Mouse (Mus musculus): ENCODE data around the gene Zbtb20. TPM values are rescaled to one million over a fixed set of nuclear protein-coding genes. Genes with fewer than 3 reads are reported as not detected.

Zbtb20 gene
- polyA plus RNA-seq, 1 experiment: 11.2 TPM

DNA sequence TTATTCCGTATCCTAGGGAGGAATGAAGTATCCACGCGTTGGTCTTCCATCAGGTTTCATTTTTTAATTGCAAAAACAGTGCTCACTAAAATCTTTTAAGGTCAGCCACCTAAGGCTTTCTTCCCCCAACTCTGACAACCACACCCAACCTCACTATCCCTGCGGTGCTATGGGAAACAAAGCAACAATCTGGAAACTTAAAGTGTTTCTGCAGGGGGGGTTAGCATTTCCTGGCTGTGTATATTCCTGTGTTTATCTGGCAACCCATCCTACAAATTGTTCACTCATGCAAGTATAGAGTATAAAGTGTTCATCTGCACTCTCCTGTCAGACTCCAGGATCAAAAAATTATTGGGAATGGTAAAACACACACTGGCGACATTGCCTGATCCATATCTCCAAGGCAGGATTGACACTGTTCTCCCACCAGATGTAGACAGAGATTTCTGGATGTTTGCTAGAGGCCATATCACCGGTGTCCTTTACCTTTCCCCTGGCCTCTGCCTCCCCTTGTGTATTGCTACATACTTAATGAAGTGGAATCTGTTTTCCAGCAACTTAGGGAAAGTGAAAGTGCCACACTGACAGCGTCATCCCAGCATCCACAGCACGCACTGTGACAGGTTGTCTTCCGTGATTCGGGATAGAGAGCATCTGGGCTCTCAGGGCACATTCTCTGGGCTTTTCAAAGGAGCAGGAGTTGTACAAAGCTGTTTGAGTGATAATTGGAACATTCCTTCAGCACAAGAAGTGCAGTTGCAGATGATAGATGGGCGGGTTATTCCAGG lies 599.5 kb downstream of the Zbtb20 start:
- Histone ChIP-seq H3K4me1 (ENCODE audit: control insufficient read depth, insufficient read depth, low read length) (no peaks in the 10 kb centered on the region), H3K27ac (ENCODE audit: control insufficient read depth, insufficient read depth, low read depth, low read length, poor library complexity) (no peak overlapping the region), H3K4me3 (replicated peaks; ENCODE audit: control insufficient read depth, low read depth, low read length) (no peak overlapping the region)
- 85% methylated on average over 11 of the region's 11 CpGs for WGBS
- TF ChIP-seq POLR2A (IDR thresholded peaks at IDR 0.05; ENCODE audit: borderline replicate concordance, control insufficient read depth, low read depth, low read length) (no peak), CTCF (IDR thresholded peaks at IDR 0.05; ENCODE audit: control insufficient read depth, insufficient read depth, low read length) (no peak)

DNA sequence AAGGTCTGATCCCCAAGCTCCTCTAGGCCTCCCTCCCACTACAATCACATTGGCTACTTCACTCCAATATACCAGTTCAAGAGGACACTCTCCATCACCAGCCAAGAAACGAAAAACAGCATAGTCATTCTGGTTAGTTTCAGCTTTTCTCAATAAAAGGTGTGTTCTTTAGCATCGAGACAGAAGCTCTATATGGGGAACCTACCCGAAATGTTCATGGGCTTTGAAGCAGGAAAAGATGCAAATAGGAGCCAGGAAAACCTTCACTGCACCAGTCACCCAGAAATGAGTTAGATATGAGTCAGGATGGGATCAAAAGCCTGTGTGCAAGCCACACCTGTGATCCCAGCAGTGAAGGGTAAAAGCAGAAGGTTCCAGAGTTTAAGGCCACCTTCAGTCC lies 601.2 kb downstream of the Zbtb20 start:
- WGBS: 57% methylated on average over 3 of the region's 3 CpGs
- no peak overlapping the region for H3K4me3 ChIP-seq (replicated peaks; ENCODE audit: control insufficient read depth, low read depth, low read length)
- no peaks in the 10 kb centered on the region for H3K4me1 ChIP-seq (ENCODE audit: control insufficient read depth, insufficient read depth, low read length)
- TF ChIP-seq CTCF (IDR thresholded peaks at IDR 0.05; ENCODE audit: control insufficient read depth, insufficient read depth, low read length) (no peak), POLR2A (IDR thresholded peaks at IDR 0.05; ENCODE audit: borderline replicate concordance, control insufficient read depth, low read depth, low read length) (no peak)
- no peak overlapping the region for H3K27ac ChIP-seq (ENCODE audit: control insufficient read depth, insufficient read depth, low read depth, low read length, poor library complexity)

DNA sequence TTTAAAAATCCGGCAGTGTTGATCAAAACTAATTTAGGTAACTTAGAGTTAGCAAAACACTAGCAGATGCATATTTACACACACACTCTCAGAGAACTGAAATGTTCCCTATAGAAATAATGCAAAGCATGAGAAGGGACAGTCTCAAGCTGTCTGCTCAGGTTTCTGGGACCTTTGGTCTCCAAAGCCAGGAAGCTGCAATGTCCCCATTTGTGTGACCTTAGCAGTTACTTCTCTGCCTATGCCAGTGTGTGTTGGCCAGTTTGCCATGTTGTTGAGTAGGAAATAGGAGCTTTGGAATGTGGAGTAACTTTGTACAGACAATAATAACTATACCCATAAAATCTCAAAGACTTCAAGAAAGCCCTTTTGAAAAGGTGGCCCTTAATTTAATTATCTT lies 602.7 kb downstream of the Zbtb20 start:
- WGBS: 90% methylated on average over 1 of the region's 1 CpGs

GRCm38 (mm10) chr16:43480532-43480931 lies 604.9 kb downstream of the Zbtb20 start:
- TF ChIP-seq POLR2A (IDR thresholded peaks at IDR 0.05; ENCODE audit: borderline replicate concordance, control insufficient read depth, low read depth, low read length) (no peak), CTCF (IDR thresholded peaks at IDR 0.05; ENCODE audit: control insufficient read depth, insufficient read depth, low read length) (no peak)
- H3K4me1 ChIP-seq (ENCODE audit: control insufficient read depth, insufficient read depth, low read length): no peaks in the 10 kb centered on the region
- WGBS: 85% methylated on average over 6 of the region's 6 CpGs
- no peak overlapping the region for H3K4me3 ChIP-seq (replicated peaks; ENCODE audit: control insufficient read depth, low read depth, low read length)
- H3K27ac ChIP-seq (ENCODE audit: control insufficient read depth, insufficient read depth, low read depth, low read length, poor library complexity): no peak overlapping the region

More for the DNA sequence above, 602.7 kb downstream of the Zbtb20 start:
- H3K27ac ChIP-seq (ENCODE audit: control insufficient read depth, insufficient read depth, low read depth, low read length, poor library complexity): no peak overlapping the region
- H3K4me1 ChIP-seq (ENCODE audit: control insufficient read depth, insufficient read depth, low read length): no peaks in the 10 kb centered on the region
- no peak overlapping the region for H3K4me3 ChIP-seq (replicated peaks; ENCODE audit: control insufficient read depth, low read depth, low read length)
- TF ChIP-seq CTCF (IDR thresholded peaks at IDR 0.05; ENCODE audit: control insufficient read depth, insufficient read depth, low read length): no peak
- TF ChIP-seq POLR2A (IDR thresholded peaks at IDR 0.05; ENCODE audit: borderline replicate concordance, control insufficient read depth, low read depth, low read length): no peak

DNA sequence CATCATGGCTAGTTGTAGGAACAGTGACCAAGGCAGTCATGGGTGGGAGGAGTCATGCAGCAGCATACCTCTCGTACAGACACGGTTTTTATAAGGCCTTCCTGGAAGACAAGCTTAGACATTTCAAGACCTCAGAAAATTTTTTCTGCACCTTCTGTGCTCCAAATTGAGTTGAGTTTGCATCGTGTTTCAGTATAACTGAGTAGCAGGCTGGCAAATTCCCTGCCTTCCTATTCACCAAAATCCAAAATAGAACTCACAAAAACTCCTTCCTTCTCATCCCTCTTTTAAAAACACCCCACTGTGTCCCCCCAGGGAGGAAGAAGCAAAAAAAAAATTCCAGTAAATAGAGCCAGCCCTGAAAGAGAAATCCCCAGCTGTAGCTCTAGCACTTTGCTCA lies 606.4 kb downstream of the Zbtb20 start:
- TF ChIP-seq CTCF (IDR thresholded peaks at IDR 0.05; ENCODE audit: control insufficient read depth, insufficient read depth, low read length) (no peak), POLR2A (IDR thresholded peaks at IDR 0.05; ENCODE audit: borderline replicate concordance, control insufficient read depth, low read depth, low read length) (no peak)
- Histone ChIP-seq H3K27ac (ENCODE audit: control insufficient read depth, insufficient read depth, low read depth, low read length, poor library complexity) (no peak overlapping the region), H3K4me3 (replicated peaks; ENCODE audit: control insufficient read depth, low read depth, low read length) (no peak overlapping the region), H3K4me1 (ENCODE audit: control insufficient read depth, insufficient read depth, low read length) (no peaks in the 10 kb centered on the region)
- 80% methylated on average over 3 of the region's 3 CpGs for WGBS

- WGBS: 89% methylated on average over 2 of the region's 2 CpGs
- H3K4me3 ChIP-seq (replicated peaks; ENCODE audit: control insufficient read depth, low read depth, low read length): no peak overlapping the region
- H3K4me1 ChIP-seq (ENCODE audit: control insufficient read depth, insufficient read depth, low read length): no peaks in the 10 kb centered on the region
- H3K27ac ChIP-seq (ENCODE audit: control insufficient read depth, insufficient read depth, low read depth, low read length, poor library complexity): no peak overlapping the region
- TF ChIP-seq CTCF (IDR thresholded peaks at IDR 0.05; ENCODE audit: control insufficient read depth, insufficient read depth, low read length): no peak
- no peak for TF ChIP-seq POLR2A (IDR thresholded peaks at IDR 0.05; ENCODE audit: borderline replicate concordance, control insufficient read depth, low read depth, low read length)
These were observed 607.1 kb downstream of the Zbtb20 start for GRCm38 (mm10) chr16:43482738-43483137.

- Histone ChIP-seq H3K4me3 (replicated peaks; ENCODE audit: control insufficient read depth, low read depth, low read length) (no peak overlapping the region), H3K27ac (ENCODE audit: control insufficient read depth, insufficient read depth, low read depth, low read length, poor library complexity) (no peak overlapping the region), H3K4me1 (ENCODE audit: control insufficient read depth, insufficient read depth, low read length) (no peaks in the 10 kb centered on the region)
- no peak for TF ChIP-seq CTCF (IDR thresholded peaks at IDR 0.05; ENCODE audit: control insufficient read depth, insufficient read depth, low read length)
- no peak for TF ChIP-seq POLR2A (IDR thresholded peaks at IDR 0.05; ENCODE audit: borderline replicate concordance, control insufficient read depth, low read depth, low read length)
- 72% methylated on average over 4 of the region's 4 CpGs for WGBS
These were observed 608.7 kb downstream of the Zbtb20 start for GRCm38 (mm10) chr16:43484400-43484799.

GRCm38 (mm10) chr16:43489362-43489761 lies 613.7 kb downstream of the Zbtb20 start:
- no peak overlapping the region for H3K27ac ChIP-seq (ENCODE audit: control insufficient read depth, insufficient read depth, low read depth, low read length, poor library complexity)
- H3K4me3 ChIP-seq (replicated peaks; ENCODE audit: control insufficient read depth, low read depth, low read length): no peak overlapping the region
- WGBS: 75% methylated on average over 3 of the region's 3 CpGs
- H3K4me1 ChIP-seq (ENCODE audit: control insufficient read depth, insufficient read depth, low read length): no peaks in the 10 kb centered on the region
- TF ChIP-seq POLR2A (IDR thresholded peaks at IDR 0.05; ENCODE audit: borderline replicate concordance, control insufficient read depth, low read depth, low read length) (no peak), CTCF (IDR thresholded peaks at IDR 0.05; ENCODE audit: control insufficient read depth, insufficient read depth, low read length) (no peak)

Measured in bone marrow, adult 2 months (tissue).